Mouse (Mus musculus) ES-E14 (cell line): Measurements from ENCODE around the gene Ulbp1.

Experiments
- MAFK ChIP-seq: IDR thresholded peaks from 2 replicates; pipeline ENCODE4 v1.6.1; 2014; ENCODE audit warnings: mild to moderate bottlenecking, low read depth, low read length, inconsistent platforms; ENCODE audit not compliant: insufficient read depth
- ZC3H11A ChIP-seq: IDR thresholded peaks from 2 replicates; pipeline ENCODE4 v1.6.1; 2012; ENCODE audit warnings: low read depth, mild to moderate bottlenecking, inconsistent platforms, low read length, borderline replicate concordance

DNA sequence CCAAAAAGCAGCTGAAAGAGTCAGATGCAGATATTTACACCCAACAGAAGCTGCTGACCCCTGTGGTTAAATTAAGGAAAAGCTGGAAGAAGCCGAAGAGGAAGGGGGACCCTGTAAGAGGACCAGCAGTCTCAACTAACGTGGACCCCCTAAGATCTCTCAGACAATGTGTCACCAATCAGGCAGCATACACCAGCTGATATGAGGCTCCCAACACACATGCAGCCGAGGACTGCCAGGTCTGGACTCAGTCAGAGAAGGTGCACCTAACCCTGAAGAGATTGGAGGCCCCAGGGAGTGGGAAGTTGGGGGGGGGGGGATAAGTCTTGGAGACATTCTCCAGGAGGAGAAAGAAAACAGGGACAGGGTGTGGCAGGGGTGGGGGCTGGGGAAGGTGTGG is 1.8 kb downstream of the Ulbp1 start:
- no peak for TF ChIP-seq ZC3H11A
- no peak for TF ChIP-seq MAFK
